Mouse (Mus musculus): Measurements from ENCODE around the gene Pdpr.

- TF ChIP-seq CTCF (IDR thresholded peaks at IDR 0.05; ENCODE audit: borderline replicate concordance, insufficient read depth, low read depth, low read length) = no peak
- TF ChIP-seq POLR2A (IDR thresholded peaks at IDR 0.05; ENCODE audit: borderline replicate concordance, insufficient read depth, low read length) = no peak
Observed at GRCm38 (mm10) chr8:111048694-111049093, 45.7 kb upstream of the Pdpr start.
